Mouse (Mus musculus) intestine, embryonic 16.5 days (tissue): ENCODE results near the gene Atp10a. TPM values are rescaled to one million over a fixed set of nuclear protein-coding genes. Genes with fewer than 3 reads are reported as not detected.

Experiments used
- ATAC-seq: fragments of 200-750 bp; cut with Nextera tagmentation; 2 replicates; pipeline ENCODE4 v1.8.0; 2017; ENCODE audit warnings: moderate TSS enrichment, moderate library complexity
- H3K27ac ChIP-seq: fragments of 300-500 bp; sonication (generic); 2 replicates; pipeline ENCODE4 v1.5.1; 2014; ENCODE audit warnings: mild to moderate bottlenecking, low read length
- H3K27me3 ChIP-seq: fragments of 300-500 bp; sonication (generic); replicated peaks from 2 replicates; pipeline ENCODE4 v1.6.1; 2014; ENCODE audit warnings: low read length, control low read depth, mixed read lengths; ENCODE audit not compliant: control insufficient read depth, insufficient read depth
- H3K36me3 ChIP-seq: fragments of 300-500 bp; sonication (generic); 2 replicates; pipeline ENCODE4 v1.6.1; 2014; ENCODE audit warnings: low read length, control low read depth; ENCODE audit not compliant: control insufficient read depth, insufficient read depth
- H3K4me1 ChIP-seq: fragments of 300-500 bp; sonication (generic); 2 replicates; pipeline ENCODE4 v1.6.1; 2014; ENCODE audit warnings: low read length, control low read depth, mixed read lengths; ENCODE audit not compliant: control insufficient read depth, insufficient read depth
- H3K4me2 ChIP-seq: fragments of 300-500 bp; sonication (generic); 2 replicates; pipeline ENCODE4 v1.6.1; 2014; ENCODE audit warnings: low read depth, low read length, control low read depth
- H3K4me3 ChIP-seq: fragments of 300-500 bp; sonication (generic); 2 replicates; pipeline ENCODE4 v1.5.1; 2014; ENCODE audit warnings: mild to moderate bottlenecking, low read length
- H3K9ac ChIP-seq: fragments of 300-500 bp; sonication (generic); 2 replicates; pipeline ENCODE4 v1.6.1; 2014; ENCODE audit warnings: low read depth, low read length
- H3K9me3 ChIP-seq: fragments of 300-500 bp; sonication (generic); 2 replicates; pipeline ENCODE4 v1.6.1; 2016; ENCODE audit warnings: low read length, control low read depth; ENCODE audit not compliant: control insufficient read depth
- WGBS: fragments of 180-500 bp; shearing (Covaris S2); extraction: QIAGEN DNeasy Blood & Tissue Kit; methylation state at CpG from one replicate; pipeline ENCODE4 v1.1.7; 2014; 5-methylcytosine and 5-hydroxymethylcytosine counted together
- polyA plus RNA-seq: library from polyadenylated mRNA; unstranded; fragments of >200 nt; fragmentation: Nextera tagmentation; extraction: Ambion mirVana; gene quantifications from 2 replicates; pipeline ENCODE4 v1.2.1, GENCODE M21; 2015

Atp10a gene
- polyA plus RNA-seq, 1 experiment from 2014 or later = 1.8 TPM

- no peak overlapping the region for H3K9ac ChIP-seq
- no peak overlapping the region for H3K27ac ChIP-seq
- H3K9me3 ChIP-seq = no peaks in the 10 kb centered on the region
- H3K4me1 ChIP-seq = peaks cover 11% of the 10 kb centered on the region
- 49% methylated on average over 2 of the region's 2 CpGs for WGBS
- H3K27me3 ChIP-seq = no peaks in the 10 kb centered on the region
- ATAC-seq = peak; percentile 86
- H3K4me2 ChIP-seq = no peak overlapping the region
- no peak overlapping the region for H3K4me3 ChIP-seq
- no peaks in the 10 kb centered on the region for H3K36me3 ChIP-seq
These were observed 184.4 kb downstream of the Atp10a start for GRCm38 (mm10) chr7:58840367-58840766.

- H3K27ac ChIP-seq = no peak overlapping the region
- no peaks in the 10 kb centered on the region for H3K36me3 ChIP-seq
- peaks cover 11% of the 10 kb centered on the region for H3K4me1 ChIP-seq
- no peak for ATAC-seq
- no peak overlapping the region for H3K4me3 ChIP-seq
- H3K9me3 ChIP-seq = no peaks in the 10 kb centered on the region
- 89% methylated on average over 1 of the region's 1 CpGs for WGBS
- no peaks in the 10 kb centered on the region for H3K27me3 ChIP-seq
- no peak overlapping the region for H3K4me2 ChIP-seq
- H3K9ac ChIP-seq = no peak overlapping the region
These were observed 185.1 kb downstream of the Atp10a start for GRCm38 (mm10) chr7:58841066-58841465.

- WGBS = 31% methylated on average over 3 of the region's 3 CpGs
- H3K4me2 ChIP-seq = no peak overlapping the region
- H3K27me3 ChIP-seq = no peaks in the 10 kb centered on the region
- H3K27ac ChIP-seq = peak overlapping the region; percentile 86
- no peaks in the 10 kb centered on the region for H3K9me3 ChIP-seq
- no peaks in the 10 kb centered on the region for H3K36me3 ChIP-seq
- H3K9ac ChIP-seq = no peak overlapping the region
- H3K4me1 ChIP-seq = peaks cover 11% of the 10 kb centered on the region
- ATAC-seq = peak; percentile 40
- H3K4me3 ChIP-seq = no peak overlapping the region
These were observed 186.9 kb downstream of the Atp10a start for GRCm38 (mm10) chr7:58842818-58843217.

- 2% methylated on average over 9 of the region's 9 CpGs for WGBS
- no peaks in the 10 kb centered on the region for H3K36me3 ChIP-seq
- ATAC-seq = peak; percentile 93
- H3K9ac ChIP-seq = peak overlapping the region; percentile 30
- H3K4me1 ChIP-seq = peaks cover 11% of the 10 kb centered on the region
- no peaks in the 10 kb centered on the region for H3K27me3 ChIP-seq
- peak overlapping the region; percentile 76 for H3K27ac ChIP-seq
- H3K4me2 ChIP-seq = peak overlapping the region; percentile 38
- H3K4me3 ChIP-seq = peak overlapping the region; percentile 10
- H3K9me3 ChIP-seq = no peaks in the 10 kb centered on the region
These were observed 187.9 kb downstream of the Atp10a start for GRCm38 (mm10) chr7:58843767-58844445.

GRCm38 (mm10) chr7:58844449-58844848, 188.5 kb downstream of the Atp10a start:
- no peaks in the 10 kb centered on the region for H3K9me3 ChIP-seq
- no peak overlapping the region for H3K4me3 ChIP-seq
- H3K4me1 ChIP-seq = peaks cover 11% of the 10 kb centered on the region
- peak overlapping the region; percentile 76 for H3K27ac ChIP-seq
- peak; percentile 17 for ATAC-seq
- no peaks in the 10 kb centered on the region for H3K27me3 ChIP-seq
- WGBS = 32% methylated on average over 4 of the region's 4 CpGs
- H3K36me3 ChIP-seq = no peaks in the 10 kb centered on the region
- peak overlapping the region; percentile 38 for H3K4me2 ChIP-seq
- peak overlapping the region; percentile 30; the same call in 1 of the 2 replicates for H3K9ac ChIP-seq

GRCm38 (mm10) chr7:58858921-58859320, 203.0 kb downstream of the Atp10a start:
- Histone ChIP-seq H3K27ac (no peak overlapping the region), H3K9me3 (no peaks in the 10 kb centered on the region), H3K4me2 (no peak overlapping the region), H3K4me3 (no peak overlapping the region), H3K4me1 (no peaks in the 10 kb centered on the region), H3K9ac (no peak overlapping the region), H3K36me3 (no peaks in the 10 kb centered on the region), H3K27me3 (no peaks in the 10 kb centered on the region)
- WGBS = 86% methylated on average over 4 of the region's 4 CpGs
- ATAC-seq = no peak

- 80% methylated on average over 3 of the region's 3 CpGs for WGBS
These were observed 207.2 kb downstream of the Atp10a start for GRCm38 (mm10) chr7:58863174-58863573.

GRCm38 (mm10) chr7:58866865-58867614, 211.1 kb downstream of the Atp10a start:
- H3K27me3 ChIP-seq = no peaks in the 10 kb centered on the region
- H3K9me3 ChIP-seq = no peaks in the 10 kb centered on the region
- H3K27ac ChIP-seq = no peak overlapping the region
- no peak overlapping the region for H3K9ac ChIP-seq
- H3K4me3 ChIP-seq = no peak overlapping the region
- H3K36me3 ChIP-seq = no peaks in the 10 kb centered on the region
- H3K4me1 ChIP-seq = no peaks in the 10 kb centered on the region
- H3K4me2 ChIP-seq = no peak overlapping the region
- no peak for ATAC-seq
- WGBS = 62% methylated on average over 4 of the region's 4 CpGs

More at GRCm38 (mm10) chr7:58863174-58863573, 207.2 kb downstream of the Atp10a start:
- Histone ChIP-seq H3K36me3 (no peaks in the 10 kb centered on the region), H3K4me3 (no peak overlapping the region), H3K9ac (no peak overlapping the region), H3K27ac (no peak overlapping the region), H3K9me3 (no peaks in the 10 kb centered on the region), H3K4me1 (no peaks in the 10 kb centered on the region), H3K27me3 (no peaks in the 10 kb centered on the region), H3K4me2 (no peak overlapping the region)
- ATAC-seq = no peak

- Histone ChIP-seq H3K27me3 (no peaks in the 10 kb centered on the region), H3K27ac (no peak overlapping the region), H3K4me1 (no peaks in the 10 kb centered on the region), H3K36me3 (no peaks in the 10 kb centered on the region), H3K9ac (no peak overlapping the region), H3K4me2 (no peak overlapping the region), H3K9me3 (no peaks in the 10 kb centered on the region), H3K4me3 (no peak overlapping the region)
- WGBS = 58% methylated on average over 1 of the region's 1 CpGs
- no peak for ATAC-seq
These were observed 214.7 kb downstream of the Atp10a start for GRCm38 (mm10) chr7:58870661-58871060.
